Mouse (Mus musculus): ENCODE measurements around the gene Sdk1.

Sdk1 gene

DNA sequence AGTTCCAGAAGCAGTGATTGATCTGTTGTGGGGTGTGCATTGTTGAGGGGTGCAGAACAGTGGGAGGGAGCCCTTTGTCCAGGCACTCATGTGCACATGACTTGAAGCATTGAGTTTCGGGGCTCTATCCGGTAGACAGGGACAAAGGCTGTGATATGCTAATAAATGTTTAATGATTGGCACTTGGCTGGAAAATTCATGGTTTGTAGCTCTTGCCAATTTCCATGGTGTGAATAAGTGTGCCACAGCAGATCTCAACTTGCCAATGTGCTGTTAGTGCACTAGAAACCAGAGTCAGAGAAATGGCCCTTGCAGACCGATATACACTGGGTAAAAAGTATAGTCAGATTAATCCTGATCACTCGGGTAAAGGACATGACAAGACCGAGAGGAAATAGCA is 404.4 kb downstream of the Sdk1 start:
- DNase-seq = no peak

DNA sequence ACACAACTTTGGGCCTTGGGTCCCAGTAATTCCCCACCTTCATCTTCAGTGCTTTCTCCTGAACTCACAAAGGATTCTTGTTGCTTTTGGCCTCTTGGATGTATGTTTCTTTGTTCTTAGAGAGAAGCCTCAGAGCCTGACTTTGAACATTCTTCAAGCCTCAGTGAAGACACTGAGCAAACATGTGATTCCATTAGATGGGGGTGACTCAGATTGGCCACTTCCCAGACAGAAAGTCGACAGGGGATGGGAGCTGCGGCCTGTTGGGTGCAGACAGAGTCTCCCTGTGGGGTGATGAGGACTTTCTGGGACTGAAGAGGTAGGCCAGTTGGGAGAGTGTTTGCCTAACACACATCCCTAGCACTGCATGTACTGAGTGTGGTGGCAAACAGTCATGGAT is 405.3 kb downstream of the Sdk1 start:
- no peak for DNase-seq

DNA sequence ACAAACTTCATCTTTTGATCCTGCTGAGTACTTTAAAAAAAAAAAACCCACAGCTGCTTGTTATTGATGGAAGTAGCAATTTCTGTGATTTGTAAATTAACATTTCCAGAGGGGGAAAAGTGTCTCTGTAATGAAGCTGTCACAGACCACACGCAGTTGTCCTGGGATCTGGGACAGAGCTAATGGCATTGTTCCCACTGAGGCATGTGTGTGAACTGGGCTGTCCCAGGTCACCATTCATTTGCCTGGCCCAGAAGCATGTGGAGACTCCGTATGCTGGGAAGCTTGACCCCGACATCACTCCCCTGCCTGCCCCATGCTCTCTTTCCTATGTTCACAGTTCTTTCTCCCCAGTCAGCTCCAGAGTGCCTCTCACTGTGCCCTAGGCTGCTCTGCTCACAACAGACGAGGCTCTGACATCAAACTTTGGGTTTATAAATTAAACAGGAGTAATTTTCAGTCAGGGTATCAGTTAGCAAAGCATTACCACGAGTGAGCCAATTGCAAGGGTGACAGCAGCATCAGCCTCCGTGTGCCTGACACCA is 408.6 kb downstream of the Sdk1 start:
- no peak for DNase-seq

DNA sequence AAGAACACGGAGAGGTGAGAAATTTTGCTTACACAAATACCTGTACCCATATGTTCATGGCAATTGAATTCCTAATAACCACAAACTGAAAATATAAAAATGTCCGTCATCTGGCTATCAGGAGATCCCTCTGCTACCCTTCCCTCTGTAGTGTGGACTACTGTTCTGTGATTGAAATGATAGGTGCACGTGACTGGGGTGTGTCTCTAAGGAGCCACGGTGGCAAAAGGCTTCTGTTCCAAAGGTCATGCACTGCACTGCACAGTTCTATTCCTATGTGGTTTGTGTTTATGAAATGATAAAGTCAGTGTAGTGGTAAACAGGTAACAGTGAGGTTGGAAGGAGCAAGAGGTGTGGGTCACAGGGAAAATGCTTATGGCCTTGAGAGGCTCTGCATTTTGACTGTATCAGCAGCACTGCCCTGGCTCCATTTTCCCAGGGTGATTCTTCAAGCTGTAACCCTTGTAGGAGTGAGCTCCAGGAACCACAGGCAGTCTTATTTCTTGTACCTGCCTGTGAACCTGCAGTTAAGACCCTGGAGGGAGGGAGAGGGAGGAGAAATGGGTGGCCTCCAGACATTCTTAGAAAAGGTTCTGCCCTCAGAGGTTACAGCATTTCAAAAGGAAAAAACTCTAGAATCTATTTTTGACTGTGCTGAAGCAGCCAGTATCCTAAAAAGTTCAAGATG is 410.5 kb downstream of the Sdk1 start:
- no peak for DNase-seq

- no peak for DNase-seq
These were observed 435.1 kb downstream of the Sdk1 start for GRCm38 (mm10) chr5:141676371-141676770.

DNA sequence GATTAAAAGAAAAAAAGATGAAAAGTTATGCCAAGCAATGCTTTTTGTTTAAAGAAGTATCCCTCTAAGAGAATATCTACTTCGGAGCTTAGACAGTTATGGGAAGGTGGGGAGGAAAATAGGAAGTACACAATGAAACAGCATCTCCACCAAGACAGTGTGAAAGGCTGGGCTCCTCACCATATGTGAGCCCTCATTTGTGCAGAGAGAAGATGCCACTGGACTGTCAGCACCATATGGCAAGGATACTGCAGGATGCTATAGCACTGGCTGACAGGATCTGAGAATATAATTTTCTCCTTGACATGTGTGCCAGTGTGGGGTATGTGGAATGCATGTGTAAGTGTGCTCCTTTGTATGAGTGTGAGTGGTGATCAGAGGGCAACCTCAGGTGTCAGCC is 435.7 kb downstream of the Sdk1 start:
- DNase-seq = no peak

DNA sequence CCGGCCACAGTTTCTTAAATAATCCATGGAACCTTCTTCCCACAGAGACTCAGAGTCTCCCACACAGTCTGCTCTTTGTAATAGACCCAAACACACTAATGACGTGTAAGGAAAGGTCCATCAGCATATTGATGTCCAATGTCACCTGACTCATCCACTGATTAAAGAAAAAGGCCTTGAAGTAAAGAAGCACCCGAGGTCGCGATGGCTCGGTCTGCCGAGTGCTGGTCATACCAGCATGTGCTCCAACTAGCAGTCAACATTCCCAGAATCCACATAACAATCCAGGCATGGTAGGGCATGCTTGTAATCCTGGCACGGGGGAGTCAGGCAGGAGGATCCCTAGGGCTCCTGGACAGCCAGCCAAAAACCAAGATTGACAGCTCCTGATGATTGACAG is 436.6 kb downstream of the Sdk1 start:
- no peak for DNase-seq

GRCm38 (mm10) chr5:141686876-141687420 is 445.7 kb downstream of the Sdk1 start:
- no peak for DNase-seq

DNA sequence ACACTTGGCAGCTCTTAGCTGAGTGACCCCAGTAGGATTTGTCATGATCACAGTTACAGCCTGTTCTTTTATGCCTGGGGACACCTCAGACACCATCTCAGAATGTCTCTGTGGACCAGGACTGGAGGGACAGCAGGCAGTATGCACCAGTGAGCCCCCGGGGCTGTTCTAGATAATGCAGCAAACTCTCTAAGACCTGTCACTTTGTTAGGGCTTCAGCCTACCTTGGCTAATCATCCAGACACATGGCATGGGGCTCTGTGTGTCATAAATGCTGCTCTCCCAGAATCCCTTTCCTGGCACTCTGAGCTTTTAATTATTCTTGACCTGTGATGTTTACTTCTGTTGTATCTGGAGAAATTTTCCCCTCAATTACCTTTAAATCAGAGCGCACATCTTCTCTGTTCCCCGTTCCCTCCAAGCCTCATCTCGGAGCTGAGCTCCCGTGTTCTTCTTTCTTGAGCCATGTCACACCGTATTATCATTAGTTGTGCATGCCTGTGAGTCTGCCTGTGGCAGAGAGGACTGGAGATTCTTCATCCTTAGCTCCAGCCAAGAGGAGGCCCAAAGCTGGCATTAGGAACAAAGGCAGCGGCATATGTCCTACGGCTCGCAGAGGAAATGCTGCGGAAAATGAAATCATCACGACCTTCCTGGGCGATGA is 448.3 kb downstream of the Sdk1 start:
- no peak for DNase-seq

- peak; percentile 52 to 61 for DNase-seq
These were observed 450.2 kb downstream of the Sdk1 start for GRCm38 (mm10) chr5:141691482-141691975.

DNA sequence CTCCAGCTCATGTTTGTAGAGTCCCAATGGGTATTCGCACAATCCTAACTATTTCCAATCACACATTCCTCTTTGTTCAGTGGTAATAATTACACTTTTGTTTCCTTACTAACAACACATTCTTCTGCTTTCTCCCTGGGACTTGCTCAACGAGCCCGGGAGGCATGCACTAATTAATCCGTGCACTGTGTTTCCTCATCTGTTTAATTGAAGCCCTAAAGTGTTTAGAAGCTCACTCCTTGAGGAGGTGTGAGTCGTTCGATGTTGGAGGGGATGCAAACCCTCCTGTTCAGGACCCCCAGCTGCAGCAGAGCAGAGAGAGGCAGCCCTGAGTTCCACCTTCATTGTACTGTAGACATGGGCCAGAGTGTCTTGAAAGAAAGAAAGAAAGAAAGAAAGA is 452.4 kb downstream of the Sdk1 start:
- DNase-seq = no peak

- DNase-seq = no peak
These were observed 453.6 kb downstream of the Sdk1 start for GRCm38 (mm10) chr5:141694901-141695300.

DNA sequence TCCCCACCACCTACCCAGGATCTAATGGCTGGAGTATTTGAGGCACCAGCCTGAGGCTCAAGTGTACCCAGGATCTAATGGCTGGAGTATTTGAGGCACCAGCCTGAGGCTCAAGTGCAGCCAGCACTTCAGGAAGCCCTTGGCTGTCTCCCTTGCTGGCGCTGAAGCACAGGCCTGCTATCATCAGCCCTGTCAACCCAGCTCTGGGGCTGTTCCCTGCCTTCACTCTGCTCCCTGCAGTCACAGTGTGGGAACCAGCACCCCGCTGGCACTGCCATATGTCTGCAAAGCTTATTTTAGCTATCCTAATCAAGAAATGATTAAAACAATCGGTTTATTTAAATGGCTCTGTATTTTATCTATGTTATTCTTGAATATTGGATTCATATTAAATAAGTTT is 457.1 kb downstream of the Sdk1 start:
- DNase-seq = no peak

- no peak for DNase-seq
These were observed 479.5 kb downstream of the Sdk1 start for GRCm38 (mm10) chr5:141720751-141721150.

- no peak for DNase-seq
These were observed 486.7 kb downstream of the Sdk1 start for GRCm38 (mm10) chr5:141727968-141728367.

DNA sequence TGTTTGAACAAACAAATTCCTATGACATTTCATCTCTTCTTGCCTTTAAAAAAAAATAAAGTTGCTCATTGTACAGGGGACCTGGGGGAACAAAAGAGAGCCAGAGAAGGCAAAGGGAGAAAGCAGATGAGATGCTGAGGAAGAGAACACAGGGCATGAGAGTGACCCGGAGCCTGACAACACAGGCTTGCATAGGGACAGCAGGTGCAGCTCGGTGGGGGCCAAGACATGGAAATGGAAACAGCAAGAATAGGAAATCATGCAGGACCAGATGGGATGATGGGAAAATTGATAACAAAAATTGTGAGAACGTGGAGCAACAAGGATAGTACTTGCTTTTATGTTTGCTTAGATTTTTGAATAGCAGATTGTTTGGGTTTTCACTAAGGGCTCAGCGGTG is 488.7 kb downstream of the Sdk1 start:
- no peak for DNase-seq

GRCm38 (mm10) chr5:141738725-141739124 is 497.4 kb downstream of the Sdk1 start:
- no peak for DNase-seq

DNA sequence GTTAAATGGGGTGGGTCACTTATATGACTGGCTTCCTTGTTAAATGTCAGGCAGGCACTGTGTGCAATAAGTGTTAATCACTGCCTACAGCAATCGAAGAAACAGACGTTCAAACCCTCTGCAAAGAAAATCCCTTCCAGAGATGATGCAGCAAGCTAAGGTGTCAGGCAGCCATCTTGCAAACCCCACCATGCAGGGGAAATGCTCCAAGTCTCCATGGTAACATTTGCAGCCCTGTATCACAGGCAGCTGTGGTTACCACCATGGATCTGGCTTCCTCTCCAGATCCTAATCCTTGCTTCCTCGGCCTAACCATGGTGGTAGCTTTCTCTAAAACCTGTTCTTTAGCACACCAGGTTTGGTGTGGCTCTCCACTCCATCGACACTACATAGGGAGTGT is 507.5 kb downstream of the Sdk1 start:
- no peak for DNase-seq

DNA sequence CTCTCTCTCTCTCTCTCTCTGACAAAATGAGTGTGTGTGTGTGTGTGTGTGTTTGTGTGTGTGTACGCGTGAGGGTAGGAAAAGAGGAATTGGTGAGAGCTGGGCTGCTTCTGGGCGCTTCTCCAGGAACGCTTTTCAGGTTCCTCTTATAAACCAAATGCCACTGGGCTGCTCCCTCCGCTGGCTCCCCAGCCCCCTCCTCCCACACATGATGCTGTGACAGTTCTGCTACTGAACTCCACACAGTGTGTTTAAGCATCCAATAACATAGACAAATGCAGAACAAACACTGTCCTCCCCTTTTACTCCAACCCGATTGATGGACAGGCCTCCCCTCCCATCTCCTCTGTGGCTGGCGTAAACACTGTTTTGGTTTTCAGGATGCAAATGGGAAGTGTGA is 513.0 kb downstream of the Sdk1 start:
- DNase-seq = no peak

- DNase-seq = no peak
These were observed 517.6 kb downstream of the Sdk1 start for GRCm38 (mm10) chr5:141758885-141759284.

GRCm38 (mm10) chr5:141764111-141764510 is 522.8 kb downstream of the Sdk1 start:
- no peak for DNase-seq

- DNase-seq = no peak
These were observed 527.6 kb downstream of the Sdk1 start for GRCm38 (mm10) chr5:141768761-141769515.

GRCm38 (mm10) chr5:141771516-141771915 is 530.2 kb downstream of the Sdk1 start:
- DNase-seq = peak; percentile 6 to 22
